Mouse (Mus musculus) neural tube, embryonic 11.5 days (tissue): ENCODE results near the gene Msi2. TPM values are rescaled to one million over a fixed set of nuclear protein-coding genes. Genes with fewer than 3 reads are reported as not detected.

Experiments
- ATAC-seq: fragments of 200-750 bp; cut with Nextera tagmentation; 2 replicates; pipeline ENCODE4 v1.8.0; 2017; ENCODE audit warnings: moderate number of reproducible peaks, mild to moderate bottlenecking, moderate TSS enrichment, moderate library complexity; ENCODE audit not compliant: insufficient read depth, low FRiP score, low TSS enrichment
- DNase-seq: peaks from one replicate; pipeline ENCODE4 v3.0.0-alpha.2; 2015; ENCODE audit warnings: low spot score
- H3K27ac ChIP-seq: fragments of 300-500 bp; sonication (generic); 2 replicates; pipeline ENCODE4 v1.5.1; 2014; ENCODE audit warnings: low read depth, mild to moderate bottlenecking, low read length
- H3K27me3 ChIP-seq: fragments of 300-500 bp; sonication (generic); 2 replicates; pipeline ENCODE4 v1.6.1; 2014; ENCODE audit warnings: mild to moderate bottlenecking, low read length, mixed read lengths; ENCODE audit not compliant: control insufficient read depth, insufficient read depth
- H3K36me3 ChIP-seq: fragments of 300-500 bp; sonication (generic); 2 replicates; pipeline ENCODE4 v1.6.1; 2014; ENCODE audit warnings: mild to moderate bottlenecking, low read length, moderate library complexity, mixed read lengths; ENCODE audit not compliant: control insufficient read depth, insufficient read depth
- H3K4me1 ChIP-seq: fragments of 300-500 bp; sonication (generic); 2 replicates; pipeline ENCODE4 v1.6.1; 2014; ENCODE audit warnings: low read length, mixed read lengths; ENCODE audit not compliant: control insufficient read depth, insufficient read depth
- H3K4me2 ChIP-seq: fragments of 300-500 bp; sonication (generic); 2 replicates; pipeline ENCODE4 v1.6.1; 2014; ENCODE audit warnings: low read depth, mild to moderate bottlenecking, moderate library complexity
- H3K4me3 ChIP-seq: fragments of 300-500 bp; sonication (generic); 2 replicates; pipeline ENCODE4 v1.5.1; 2014; ENCODE audit warnings: low read depth, low read length
- H3K9ac ChIP-seq: fragments of 300-500 bp; sonication (generic); 2 replicates; pipeline ENCODE4 v1.6.1; 2014; ENCODE audit warnings: mild to moderate bottlenecking, low read length
- H3K9me3 ChIP-seq: fragments of 300-500 bp; sonication (generic); 2 replicates; pipeline ENCODE4 v1.6.1; 2016; ENCODE audit warnings: low read length; ENCODE audit not compliant: control insufficient read depth
- WGBS: fragments of 180-500 bp; shearing (Covaris S2); extraction: QIAGEN DNeasy Blood & Tissue Kit; methylation state at CpG from one replicate; pipeline ENCODE4 v1.1.7; 2014; 5-methylcytosine and 5-hydroxymethylcytosine counted together
- polyA plus RNA-seq: library from polyadenylated mRNA; unstranded; fragments of >200 nt; fragmentation: Nextera tagmentation; extraction: Ambion mirVana; gene quantifications from 2 replicates; pipeline ENCODE4 v1.2.1, GENCODE M21; 2014

The Msi2 gene
- polyA plus RNA-seq, 1 experiment from 2014 or later: 20.6 TPM

- H3K27ac ChIP-seq: no peak overlapping the region
- no peak for ATAC-seq
Observed at GRCm38 (mm10) chr11:88676597-88676996, 41.7 kb downstream of the Msi2 start.

GRCm38 (mm10) chr11:88675526-88676353 is 42.6 kb downstream of the Msi2 start:
- Histone ChIP-seq H3K9ac (no peak overlapping the region), H3K27ac (no peak overlapping the region), H3K36me3 (peaks cover 13% of the 10 kb centered on the region), H3K4me3 (no peak overlapping the region), H3K4me2 (no peak overlapping the region), H3K27me3 (no peaks in the 10 kb centered on the region), H3K9me3 (no peaks in the 10 kb centered on the region), H3K4me1 (peaks cover 5% of the 10 kb centered on the region)
- no peak for ATAC-seq
- no peak for DNase-seq
- WGBS: 79% methylated on average over 18 of the region's 18 CpGs

More at GRCm38 (mm10) chr11:88676597-88676996, 41.7 kb downstream of the Msi2 start:
- peaks cover 5% of the 10 kb centered on the region for H3K4me1 ChIP-seq
- no peak overlapping the region for H3K9ac ChIP-seq
- H3K9me3 ChIP-seq: no peaks in the 10 kb centered on the region
- peaks cover 10% of the 10 kb centered on the region for H3K36me3 ChIP-seq
- no peak for DNase-seq
- H3K27me3 ChIP-seq: no peaks in the 10 kb centered on the region
- 87% methylated on average over 2 of the region's 2 CpGs for WGBS
- no peak overlapping the region for H3K4me3 ChIP-seq
- H3K4me2 ChIP-seq: no peak overlapping the region

- 95% methylated on average over 9 of the region's 9 CpGs for WGBS
- peaks cover 21% of the 10 kb centered on the region for H3K36me3 ChIP-seq
- ATAC-seq: no peak
Observed at GRCm38 (mm10) chr11:88674075-88674474, 44.2 kb downstream of the Msi2 start.

GRCm38 (mm10) chr11:88670925-88671324 is 47.4 kb downstream of the Msi2 start:
- Histone ChIP-seq H3K27me3 (no peaks in the 10 kb centered on the region), H3K4me1 (peaks cover 3% of the 10 kb centered on the region; the same call in 1 of the 2 replicates), H3K27ac (no peak overlapping the region), H3K9ac (no peak overlapping the region), H3K4me3 (no peak overlapping the region), H3K36me3 (peaks cover 25% of the 10 kb centered on the region), H3K4me2 (no peak overlapping the region), H3K9me3 (no peaks in the 10 kb centered on the region)
- DNase-seq (no peak), ATAC-seq (no peak)
- WGBS: 80% methylated on average over 5 of the region's 5 CpGs

More at GRCm38 (mm10) chr11:88674075-88674474, 44.2 kb downstream of the Msi2 start:
- DNase-seq: no peak
- H3K4me2 ChIP-seq: no peak overlapping the region
- no peaks in the 10 kb centered on the region for H3K9me3 ChIP-seq
- no peaks in the 10 kb centered on the region for H3K27me3 ChIP-seq
- H3K4me1 ChIP-seq: peaks cover 8% of the 10 kb centered on the region
- no peak overlapping the region for H3K27ac ChIP-seq
- H3K9ac ChIP-seq: no peak overlapping the region
- no peak overlapping the region for H3K4me3 ChIP-seq

GRCm38 (mm10) chr11:88669106-88669505 is 49.2 kb downstream of the Msi2 start:
- Histone ChIP-seq H3K27me3 (no peaks in the 10 kb centered on the region), H3K4me2 (no peak overlapping the region), H3K4me1 (0 out of 2 replicates have a peak, but pooled peaks cover 3% of the 10 kb centered on the region), H3K9me3 (no peaks in the 10 kb centered on the region), H3K9ac (no peak overlapping the region), H3K27ac (no peak overlapping the region), H3K4me3 (no peak overlapping the region), H3K36me3 (peaks cover 23% of the 10 kb centered on the region)
- no peak for ATAC-seq
- no peak for DNase-seq
- 92% methylated on average over 7 of the region's 7 CpGs for WGBS

GRCm38 (mm10) chr11:88668345-88668744 is 50.0 kb downstream of the Msi2 start:
- Histone ChIP-seq H3K27ac (no peak overlapping the region), H3K36me3 (peaks cover 23% of the 10 kb centered on the region)

GRCm38 (mm10) chr11:88665799-88666198 is 52.5 kb downstream of the Msi2 start:
- peaks cover 18% of the 10 kb centered on the region for H3K36me3 ChIP-seq
- H3K9ac ChIP-seq: no peak overlapping the region
- 89% methylated on average over 15 of the region's 15 CpGs for WGBS
- H3K27me3 ChIP-seq: no peaks in the 10 kb centered on the region
- 0 out of 2 replicates have a peak, but pooled peaks cover 3% of the 10 kb centered on the region for H3K4me1 ChIP-seq
- ATAC-seq: no peak
- H3K27ac ChIP-seq: no peak overlapping the region
- no peak overlapping the region for H3K4me3 ChIP-seq
- DNase-seq: no peak
- H3K9me3 ChIP-seq: no peaks in the 10 kb centered on the region
- no peak overlapping the region for H3K4me2 ChIP-seq

More at GRCm38 (mm10) chr11:88668345-88668744, 50.0 kb downstream of the Msi2 start:
- Histone ChIP-seq H3K9me3 (no peaks in the 10 kb centered on the region), H3K9ac (no peak overlapping the region), H3K4me2 (no peak overlapping the region), H3K4me1 (0 out of 2 replicates have a peak, but pooled peaks cover 3% of the 10 kb centered on the region), H3K4me3 (no peak overlapping the region), H3K27me3 (no peaks in the 10 kb centered on the region)
- 94% methylated on average over 14 of the region's 14 CpGs for WGBS
- DNase-seq: no peak
- ATAC-seq: no peak

GRCm38 (mm10) chr11:88661444-88662180 is 56.7 kb downstream of the Msi2 start:
- DNase-seq (no peak), ATAC-seq (no peak)
- Histone ChIP-seq H3K4me3 (no peak overlapping the region), H3K9me3 (no peaks in the 10 kb centered on the region), H3K36me3 (peaks cover 6% of the 10 kb centered on the region; the same call in 1 of the 2 replicates), H3K27me3 (no peaks in the 10 kb centered on the region), H3K4me1 (no peaks in the 10 kb centered on the region), H3K27ac (no peak overlapping the region), H3K4me2 (no peak overlapping the region), H3K9ac (no peak overlapping the region)
- 89% methylated on average over 11 of the region's 11 CpGs for WGBS
